Mouse (Mus musculus): ENCODE data around the gene Homer2. TPM values are rescaled to one million over a fixed set of nuclear protein-coding genes. Genes with fewer than 3 reads are reported as not detected.

Gene Homer2
- total RNA-seq, 2 experiments from 2014 or later: 25.5 to 34.3 TPM

GRCm38 (mm10) chr7:81657631-81658347, 49.5 kb downstream of the Homer2 start:
- DNase-seq: no peak
- intact Hi-C loops (cut with DNase I; ENCODE audit: low total_unique reads): loop anchor here (5.0 kb wide), 1 partner anchor 45 kb away; no protein-coding TSS in a partner anchor

GRCm38 (mm10) chr7:81657055-81657454, 50.3 kb downstream of the Homer2 start:
- intact Hi-C loops (cut with DNase I; ENCODE audit: low total_unique reads): loop anchor here (5.0 kb wide), 1 partner anchor 45 kb away; no protein-coding TSS in a partner anchor
- no peak for DNase-seq

GRCm38 (mm10) chr7:81656635-81657034, 50.7 kb downstream of the Homer2 start:
- no peak for DNase-seq
- intact Hi-C loops (cut with DNase I; ENCODE audit: low total_unique reads): loop anchor here (5.0 kb wide), 1 partner anchor 46 kb away; no protein-coding TSS in a partner anchor

GRCm38 (mm10) chr7:81654946-81655718, 52.2 kb downstream of the Homer2 start:
- intact Hi-C loops (cut with DNase I; ENCODE audit: low total_unique reads): loop anchor here (5.0 kb wide), 1 partner anchor 47 kb away; no protein-coding TSS in a partner anchor
- DNase-seq: peak; percentile 52

DNA sequence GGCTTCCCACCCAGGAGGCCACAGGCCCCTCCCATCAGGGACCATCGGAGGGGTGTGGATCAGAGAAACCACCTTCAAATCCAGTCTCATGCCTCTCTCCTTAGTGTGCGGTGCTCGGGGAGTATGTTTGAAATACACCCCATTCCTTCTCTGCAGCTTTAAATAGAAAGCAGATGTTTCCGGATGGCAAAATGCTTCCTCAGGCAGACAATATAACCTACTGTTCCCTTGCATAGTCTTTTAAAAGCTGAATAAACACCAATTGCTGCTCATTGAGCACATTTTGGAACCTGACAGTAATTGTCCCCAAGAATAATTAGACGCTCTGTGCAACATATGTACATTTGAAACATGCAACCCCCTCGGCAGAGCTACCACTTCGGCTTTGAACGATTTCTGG, 53.3 kb downstream of the Homer2 start:
- no peak for DNase-seq
- intact Hi-C loops (cut with DNase I; ENCODE audit: low total_unique reads): no loop called here

DNA sequence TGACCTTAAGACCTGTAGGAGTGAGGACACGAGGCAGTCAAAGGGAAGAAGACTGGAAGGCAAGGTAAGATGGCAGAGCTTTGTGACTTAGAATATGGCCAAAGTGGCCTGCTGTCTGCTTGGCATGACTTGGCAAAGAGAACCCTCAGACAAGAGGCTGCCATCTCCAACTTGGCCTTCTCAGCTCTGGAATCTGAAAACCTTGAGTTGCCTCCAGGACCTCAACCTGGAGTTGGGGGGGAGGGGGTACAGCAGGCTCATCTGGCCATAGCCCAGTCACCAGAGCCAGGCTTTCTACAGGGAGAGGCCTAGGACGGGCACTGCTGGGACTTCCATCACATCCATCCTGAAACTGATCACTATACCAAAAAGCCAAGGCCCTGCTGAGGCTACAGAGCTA, 55.0 kb downstream of the Homer2 start:
- intact Hi-C loops (cut with DNase I; ENCODE audit: low total_unique reads): no loop called here

GRCm38 (mm10) chr7:81651284-81651683, 56.0 kb downstream of the Homer2 start:
- intact Hi-C loops (cut with DNase I; ENCODE audit: low total_unique reads): no loop called here
- no peak for DNase-seq

More for the DNA sequence above, 55.0 kb downstream of the Homer2 start:
- DNase-seq: no peak

GRCm38 (mm10) chr7:81649270-81649669, 58.1 kb downstream of the Homer2 start:
- no peak for DNase-seq
- intact Hi-C loops (cut with DNase I; ENCODE audit: low total_unique reads): no loop called here

GRCm38 (mm10) chr7:81647959-81648358, 59.4 kb downstream of the Homer2 start:
- DNase-seq: no peak
- intact Hi-C loops (cut with DNase I; ENCODE audit: low total_unique reads): no loop called here

GRCm38 (mm10) chr7:81644551-81645235, 62.6 kb downstream of the Homer2 start:
- intact Hi-C loops (cut with DNase I; ENCODE audit: low total_unique reads): no loop called here
- no peak for DNase-seq

- no peak for DNase-seq
- intact Hi-C loops (cut with DNase I; ENCODE audit: low total_unique reads): no loop called here
Observed at GRCm38 (mm10) chr7:81641101-81641500, 66.2 kb downstream of the Homer2 start.

DNA sequence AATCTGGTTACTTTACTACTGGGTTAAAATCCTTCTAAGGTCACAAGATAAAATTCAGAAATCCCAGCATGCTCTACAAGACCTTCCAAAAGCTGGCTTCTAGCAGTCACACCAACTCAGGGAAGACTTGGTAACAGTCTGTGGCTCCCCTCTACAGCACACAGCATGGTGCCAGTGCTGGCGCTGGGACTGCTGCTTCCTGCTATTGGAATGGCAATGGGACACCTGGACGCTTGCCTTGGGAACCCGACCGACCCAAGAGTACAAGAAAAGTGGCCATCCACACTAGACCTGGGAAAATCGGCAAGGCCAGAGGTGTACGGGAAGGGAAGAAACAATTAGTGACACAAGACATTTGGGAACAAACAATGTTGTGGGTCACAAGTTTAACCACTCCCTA, 74.7 kb downstream of the Homer2 start:
- intact Hi-C loops (cut with DNase I; ENCODE audit: low total_unique reads): no loop called here
- no peak for DNase-seq

DNA sequence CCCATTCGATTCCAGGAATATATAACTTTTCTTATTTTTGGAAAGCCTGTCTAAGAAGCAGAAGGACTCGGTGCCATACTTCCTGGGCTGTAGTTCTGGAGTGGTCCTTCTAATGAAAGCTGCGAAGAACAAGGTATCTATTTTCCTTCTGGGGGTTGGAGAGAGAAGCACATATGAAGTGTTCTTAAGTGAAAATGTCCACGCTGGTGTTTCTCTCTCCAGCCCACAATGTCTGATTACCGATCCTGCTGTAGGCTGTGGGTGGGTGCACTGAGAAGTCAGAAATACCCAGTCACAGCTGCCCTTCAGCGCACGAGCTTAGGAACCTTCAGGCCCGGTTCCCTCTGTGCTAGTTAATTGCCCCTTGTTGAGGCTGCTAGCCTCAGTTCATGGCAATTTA, 76.1 kb downstream of the Homer2 start:
- intact Hi-C loops (cut with DNase I; ENCODE audit: low total_unique reads): no loop called here
- no peak for DNase-seq

DNA sequence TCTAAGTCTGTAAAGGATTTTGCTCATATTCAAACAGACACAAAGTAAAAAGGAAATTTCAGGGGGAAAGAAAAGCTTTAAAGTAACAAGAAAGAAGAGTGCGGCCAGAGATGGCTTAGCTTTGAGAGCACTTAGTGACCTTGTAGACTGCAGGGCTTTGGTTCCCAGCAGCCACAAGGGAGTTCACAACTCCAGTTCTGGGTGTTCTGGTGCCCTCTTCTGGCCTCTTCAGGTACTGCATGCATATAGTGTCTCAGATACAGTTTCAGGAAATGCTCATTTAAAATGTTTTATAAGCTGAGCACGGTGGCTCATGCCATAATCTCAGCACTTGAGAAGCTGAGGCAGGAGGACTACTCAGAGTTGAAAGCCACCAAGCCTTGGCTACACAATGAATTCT, 80.9 kb downstream of the Homer2 start:
- intact Hi-C loops (cut with DNase I; ENCODE audit: low total_unique reads): loop anchor here (10.0 kb wide), 1 partner anchor 68 kb away; no protein-coding TSS in a partner anchor
- no peak for DNase-seq

DNA sequence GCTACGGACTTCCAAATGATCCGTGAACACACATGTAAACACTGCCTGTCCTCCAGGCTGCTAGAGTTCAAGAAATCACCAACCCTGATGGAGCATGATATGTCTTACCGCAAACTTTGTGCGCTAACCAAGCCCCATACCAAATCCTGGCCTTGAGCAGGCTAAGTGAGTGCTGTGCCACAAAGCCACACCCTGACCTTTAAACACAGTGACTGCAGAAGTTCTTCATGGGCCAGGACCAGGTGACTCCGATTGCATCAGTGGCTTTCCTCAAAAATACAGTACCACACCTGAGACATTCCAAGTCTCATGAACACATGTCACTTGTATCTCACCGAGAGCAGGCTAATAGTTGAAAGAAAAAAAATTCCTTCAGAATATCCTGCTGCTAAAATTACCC, 83.6 kb downstream of the Homer2 start:
- intact Hi-C loops (cut with DNase I; ENCODE audit: low total_unique reads): loop anchor here (10.0 kb wide), 1 partner anchor 71 kb away; no protein-coding TSS in a partner anchor
- DNase-seq: no peak

- DNase-seq: no peak
- intact Hi-C loops (cut with DNase I; ENCODE audit: low total_unique reads): loop anchor here (10.0 kb wide), 1 partner anchor 72 kb away; no protein-coding TSS in a partner anchor
Observed at GRCm38 (mm10) chr7:81622793-81623192, 84.5 kb downstream of the Homer2 start.

GRCm38 (mm10) chr7:81615031-81615430, 92.3 kb downstream of the Homer2 start:
- intact Hi-C loops (cut with DNase I; ENCODE audit: low total_unique reads): no loop called here
- no peak for DNase-seq

GRCm38 (mm10) chr7:81612856-81613635, 94.3 kb downstream of the Homer2 start:
- intact Hi-C loops (cut with DNase I; ENCODE audit: low total_unique reads): no loop called here
- DNase-seq: no peak

DNA sequence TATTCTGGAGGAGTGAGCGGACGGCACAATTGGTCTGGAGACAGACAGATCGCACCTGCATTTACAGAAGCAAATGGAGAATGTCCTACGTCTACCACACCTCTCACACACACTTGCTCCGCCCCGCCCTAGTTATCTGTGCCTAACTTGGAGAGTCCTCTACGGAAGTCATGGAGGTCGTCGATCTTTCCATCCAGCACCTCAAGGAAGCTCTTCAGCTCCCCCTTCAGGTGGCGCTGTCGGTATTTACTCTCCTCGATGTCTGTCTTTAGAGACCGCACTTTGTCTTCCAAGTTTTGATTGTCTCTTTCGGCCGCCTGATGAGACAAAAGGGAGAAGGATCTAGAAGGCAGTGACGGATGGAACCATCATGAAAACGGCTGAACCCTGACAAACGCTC, 97.2 kb downstream of the Homer2 start:
- DNase-seq: no peak
- intact Hi-C loops (cut with DNase I; ENCODE audit: low total_unique reads): no loop called here

Measured in gastrocnemius, postnatal 14 days (tissue).